Mouse (Mus musculus) thymus, adult 2 months (tissue): ENCODE measurements around the gene 1700025C18Rik.

Source experiments
- CTCF ChIP-seq: fragments of 200-500 bp; IDR thresholded peaks from 2 replicates; pipeline ENCODE4 v1.5.1; 2012; ENCODE audit warnings: mild to moderate bottlenecking, control low read depth, low read length, moderate library complexity, borderline replicate concordance; ENCODE audit not compliant: control insufficient read depth, poor library complexity, insufficient read depth; ENCODE audit errors: extremely low read depth
- POLR2A ChIP-seq: fragments of 200-500 bp; IDR thresholded peaks from 2 replicates; pipeline ENCODE4 v1.6.1; 2012; ENCODE audit warnings: mild to moderate bottlenecking, low read length, control low read depth, moderate library complexity; ENCODE audit not compliant: control insufficient read depth, poor library complexity, insufficient read depth; ENCODE audit errors: extremely low read depth

GRCm38 (mm10) chr2:165068806-165069205 lies 21.7 kb downstream of the 1700025C18Rik start:
- TF ChIP-seq POLR2A (no peak), CTCF (no peak)
